Mouse (Mus musculus) bone marrow, adult 2 months (tissue): Measurements from ENCODE around the gene Tmem80. TPM values are rescaled to one million over a fixed set of nuclear protein-coding genes. Genes with fewer than 3 reads are reported as not detected.

ENCODE experiments used
- H3K27ac ChIP-seq: fragments of 200-500 bp; 2 replicates; pipeline ENCODE4 v1.5.1; 2012; ENCODE audit warnings: low read depth, mild to moderate bottlenecking, control low read depth, inconsistent platforms, low read length; ENCODE audit not compliant: control insufficient read depth, poor library complexity, insufficient read depth
- H3K4me1 ChIP-seq: fragments of 200-500 bp; 2 replicates; pipeline ENCODE4 v1.6.1; 2011; ENCODE audit warnings: low read length; ENCODE audit not compliant: control insufficient read depth, insufficient read depth
- H3K4me3 ChIP-seq: fragments of 200-500 bp; replicated peaks from 2 replicates; pipeline ENCODE3; 2011; ENCODE audit warnings: mild to moderate bottlenecking, low read depth, low read length, control low read depth; ENCODE audit not compliant: control insufficient read depth
- CTCF ChIP-seq: fragments of 200-500 bp; IDR thresholded peaks from 2 replicates; pipeline ENCODE4 v1.5.1; 2011; ENCODE audit warnings: low read length, control low read depth; ENCODE audit not compliant: control insufficient read depth, insufficient read depth
- POLR2A ChIP-seq: fragments of 200-500 bp; IDR thresholded peaks from 2 replicates; pipeline ENCODE4 v1.6.1; 2011; ENCODE audit warnings: low read depth, mild to moderate bottlenecking, control low read depth, low read length, borderline replicate concordance; ENCODE audit not compliant: control insufficient read depth
- WGBS: fragments of 180-500 bp; shearing (Covaris S2); methylation state at CpG from one replicate; pipeline ENCODE4 v1.1.7; 2018; 5-methylcytosine and 5-hydroxymethylcytosine counted together
- polyA plus RNA-seq: library from polyadenylated mRNA; stranded (reverse); fragments of >200 nt; gene quantifications from 2 replicates; pipeline ENCODE4 v1.2.4, GENCODE M21; 2011; ENCODE audit warnings: low replicate concordance; ENCODE audit not compliant: missing spikeins, insufficient read depth, insufficient read length

Gene Tmem80
- 23.5 and 33.0 TPM in 2 replicates for polyA plus RNA-seq

GRCm38 (mm10) chr7:141327469-141328372 lies at the start of gene Tmem80, which contains the start of gene Deaf1:
Gene Tmem80, plus strand, starts transcription at chr7:141327739.
Gene Deaf1, minus strand, starts transcription at chr7:141327690.
- TF ChIP-seq CTCF (no peak), POLR2A (peak; percentile 99)
- H3K4me3 ChIP-seq = peak within 1 kb of the TSS; percentile 90
- H3K4me1 ChIP-seq = peaks cover 6% of the 10 kb centered on the region
- WGBS = under 1% methylated on average over 105 of the region's 105 CpGs
- peak within 1 kb of the TSS; percentile 92 for H3K27ac ChIP-seq

- Histone ChIP-seq H3K27ac (no peak within 1 kb of the TSS), H3K4me3 (no peak within 1 kb of the TSS), H3K4me1 (no peaks in the 10 kb centered on the region; the same call in 1 of the 2 replicates)
- TF ChIP-seq CTCF = no peak
- no peak; the same call in 1 of the 2 replicates for TF ChIP-seq POLR2A
- 11% methylated on average over 46 of the region's 46 CpGs for WGBS
These were observed 48.6 kb upstream of the Tmem80 start, which contains the start of gene Sct for GRCm38 (mm10) chr7:141278766-141279590. Gene Sct, minus strand, starts transcription at chr7:141279133.

- 79% methylated on average over 6 of the region's 6 CpGs for WGBS
- H3K27ac ChIP-seq = no peak overlapping the region
- no peak overlapping the region for H3K4me3 ChIP-seq
- no peaks in the 10 kb centered on the region; the same call in 1 of the 2 replicates for H3K4me1 ChIP-seq
- TF ChIP-seq POLR2A (no peak), CTCF (no peak)
These were observed 46.1 kb upstream of the Tmem80 start for GRCm38 (mm10) chr7:141281442-141281841.

- WGBS = 89% methylated on average over 4 of the region's 4 CpGs
- TF ChIP-seq CTCF (no peak), POLR2A (no peak)
- H3K4me1 ChIP-seq = no peaks in the 10 kb centered on the region; the same call in 1 of the 2 replicates
- no peak overlapping the region; the same call in 1 of the 2 replicates for H3K27ac ChIP-seq
- H3K4me3 ChIP-seq = no peak overlapping the region
These were observed 44.8 kb upstream of the Tmem80 start for GRCm38 (mm10) chr7:141282756-141283155.

DNA sequence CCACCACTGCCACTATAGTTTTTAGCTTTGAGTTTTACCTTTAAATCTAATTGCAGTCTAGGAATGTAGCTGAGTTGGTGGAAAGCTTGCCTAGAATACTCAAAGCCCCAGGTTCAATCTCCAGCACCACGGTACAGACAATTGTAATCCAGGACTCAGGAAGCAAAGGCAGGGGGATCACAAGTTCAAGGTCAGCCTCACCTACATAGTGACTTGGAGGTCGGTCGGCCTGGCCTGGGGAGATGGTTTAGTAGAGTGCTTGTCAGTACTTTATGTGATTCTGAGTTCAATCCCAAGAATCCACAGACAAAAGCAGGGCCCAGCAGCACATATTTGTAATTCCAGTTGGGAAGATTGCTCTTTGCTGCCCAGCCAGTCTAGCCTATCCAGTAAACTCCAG lies 39.5 kb upstream of the Tmem80 start:
- TF ChIP-seq POLR2A (no peak), CTCF (no peak)
- WGBS = 82% methylated on average over 3 of the region's 3 CpGs
- Histone ChIP-seq H3K4me1 (no peaks in the 10 kb centered on the region; the same call in 1 of the 2 replicates), H3K4me3 (no peak overlapping the region), H3K27ac (no peak overlapping the region)

- 6% methylated on average over 46 of the region's 46 CpGs for WGBS
- Histone ChIP-seq H3K27ac (no peak within 1 kb of the TSS), H3K4me1 (no peaks in the 10 kb centered on the region; the same call in none of the 2 replicates), H3K4me3 (no peak within 1 kb of the TSS)
- no peak for TF ChIP-seq POLR2A
- no peak for TF ChIP-seq CTCF
These were observed 35.5 kb upstream of the Tmem80 start, which contains the start of gene Drd4 for GRCm38 (mm10) chr7:141291921-141292582. Gene Drd4, plus strand, starts transcription at chr7:141292006.

DNA sequence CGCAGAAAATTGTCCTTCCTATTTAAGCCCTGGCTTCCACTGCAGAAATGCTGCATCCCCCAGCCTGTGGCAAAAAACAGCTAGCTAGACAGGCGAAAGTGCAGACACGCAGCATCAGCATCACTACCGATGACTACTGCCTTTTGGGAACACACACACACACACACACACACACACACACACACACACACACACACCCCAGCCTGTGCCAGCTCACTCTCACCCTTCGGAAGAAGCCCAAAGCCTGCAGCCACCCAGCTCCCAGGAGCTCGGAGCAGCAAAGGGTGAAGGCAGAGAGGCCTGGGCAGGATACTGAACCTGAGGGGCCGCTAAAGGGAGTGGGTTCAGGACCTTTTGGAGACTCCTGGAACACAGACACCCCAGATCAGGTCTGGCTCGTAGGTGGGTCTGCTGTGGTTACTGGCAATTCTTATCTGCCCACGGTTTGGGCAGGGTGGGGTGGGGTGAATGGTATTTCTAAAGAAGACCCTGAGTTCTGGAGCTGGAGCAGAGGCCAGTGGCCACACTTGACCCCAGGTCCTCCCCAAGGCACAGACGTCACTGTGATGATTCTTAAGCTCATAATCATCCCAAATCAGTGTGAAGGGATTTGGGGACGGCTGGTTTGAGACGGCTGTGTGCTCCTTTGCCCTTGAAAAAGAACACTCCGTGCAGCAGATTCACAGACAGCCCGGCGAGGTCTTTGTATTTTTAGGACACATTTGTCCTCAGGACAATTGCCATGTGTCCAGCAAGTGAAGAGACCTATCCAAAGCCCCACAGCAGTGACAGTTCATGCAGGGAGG lies 34.8 kb upstream of the Tmem80 start:
- WGBS = 54% methylated on average over 15 of the region's 15 CpGs
- TF ChIP-seq CTCF (no peak), POLR2A (no peak)
- Histone ChIP-seq H3K4me1 (no peaks in the 10 kb centered on the region; the same call in none of the 2 replicates), H3K4me3 (no peak overlapping the region), H3K27ac (no peak overlapping the region)
